ENCODE assay signal across 16 mouse cellular contexts in the genomic region with DNA sequence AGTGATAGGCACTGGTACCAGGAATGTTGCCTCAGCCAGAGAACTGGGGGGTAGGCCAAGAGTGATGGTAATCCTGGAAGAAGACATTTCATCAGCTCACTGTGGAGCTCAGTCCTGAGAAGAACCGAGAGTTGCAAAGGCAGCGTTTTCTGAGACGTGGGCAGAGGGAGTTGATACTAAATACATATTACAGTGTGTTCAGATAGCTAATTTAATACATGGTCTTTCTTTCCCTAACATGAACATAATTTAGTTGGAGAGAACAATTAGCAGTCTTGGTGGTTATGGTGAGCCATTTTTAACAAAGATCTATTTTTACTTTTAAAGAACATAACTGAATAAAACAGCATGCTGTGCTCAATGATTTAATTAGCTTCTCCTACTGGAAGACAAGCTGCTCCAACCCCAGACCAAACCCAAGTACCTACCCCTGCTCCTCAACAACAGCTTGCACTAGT. TPM values are rescaled to one million over a fixed set of nuclear protein-coding genes. Genes with fewer than 3 reads are reported as not detected.
DNase-seq lines count a peak whose midpoint lies in the region; ATAC-seq and TF ChIP-seq lines count a peak whose summit lies in the region.
"Had no signal": no experiment of that assay in that cellular context is flagged by ENCODE, and none has a peak within 500 bp of the region (broad histone marks: within the 10 kb centered on the region; RNA-seq: fewer than 3 reads in every experiment).

No protein-coding gene starts in this region.

- intact Hi-C loops in gastrocnemius, adult 2 months (cut with DNase I), result no loop called here
- intact Hi-C loops in heart, postnatal 10 days (cut with DNase I), result no loop called here

- no peak for TF ChIP-seq CTCF in gastrocnemius, adult 2 months (IDR thresholded peaks at IDR 0.05)

- no peak overlapping the region for H3K4me3 ChIP-seq in gastrocnemius, adult 2 months
- no peak overlapping the region for H3K4me3 ChIP-seq in lung, embryonic 15.5 days
- H3K4me3 ChIP-seq in embryonic facial prominence, embryonic 14.5 days (ENCODE audit: low read depth, low read length), result no peak overlapping the region
- H3K4me3 ChIP-seq: erythroblast, embryonic 14.5 days; neural tube, embryonic 13.5 days had no signal

- H3K4me2 ChIP-seq in lung, embryonic 15.5 days, result no peak overlapping the region
- no peak overlapping the region for H3K4me2 ChIP-seq in embryonic facial prominence, embryonic 14.5 days (ENCODE audit: low read depth, low read length)
- H3K4me2 ChIP-seq: neural tube, embryonic 13.5 days had no signal

- H3K4me1 ChIP-seq in lung, embryonic 15.5 days, result peaks cover 4% of the 10 kb centered on the region; the same call in 1 of the 2 replicates
- H3K4me1 ChIP-seq in embryonic facial prominence, embryonic 14.5 days (ENCODE audit: control insufficient read depth, insufficient read depth, low read length), result peaks cover 25% of the 10 kb centered on the region

- 78% methylated on average over 3 of the region's 3 CpGs for WGBS in lung, embryonic 15.5 days
- WGBS in embryonic facial prominence, embryonic 14.5 days, result 39% methylated on average over 3 of the region's 3 CpGs

- H3K27ac ChIP-seq in gastrocnemius, adult 2 months, result peak overlapping the region; percentile 28; the same call in 1 of the 2 replicates
- peak overlapping the region; percentile 47 for H3K27ac ChIP-seq in lung, embryonic 15.5 days
- peak overlapping the region; percentile 80 for H3K27ac ChIP-seq in embryonic facial prominence, embryonic 14.5 days (replicated peaks; ENCODE audit: low read depth, low read length)
- H3K27ac ChIP-seq: kidney, postnatal 0 days had no signal

- H3K9ac ChIP-seq in lung, embryonic 15.5 days, result no peak overlapping the region
- no peak overlapping the region for H3K9ac ChIP-seq in embryonic facial prominence, embryonic 14.5 days (ENCODE audit: low read depth, low read length)
- H3K9ac ChIP-seq: liver, postnatal 0 days; neural tube, embryonic 13.5 days had no signal

- H3K9me3 ChIP-seq in lung, embryonic 15.5 days, result no peaks in the 10 kb centered on the region
- no peaks in the 10 kb centered on the region for H3K9me3 ChIP-seq in embryonic facial prominence, embryonic 14.5 days (ENCODE audit: control insufficient read depth, low read length)
- H3K9me3 ChIP-seq: neural tube, embryonic 13.5 days had no signal

- no peaks in the 10 kb centered on the region for H3K27me3 ChIP-seq in lung, embryonic 15.5 days
- no peaks in the 10 kb centered on the region for H3K27me3 ChIP-seq in embryonic facial prominence, embryonic 14.5 days (replicated peaks; ENCODE audit: control insufficient read depth, insufficient read depth, low read length)
- H3K27me3 ChIP-seq: neural tube, embryonic 13.5 days had no signal

- peak; percentile 36 for DNase-seq in gastrocnemius, adult 2 months
- no peak for DNase-seq in gastrocnemius, adult 18-20 months (ENCODE audit: low spot score)
- DNase-seq in lung, postnatal 10 days, result no peak
- DNase-seq in embryonic facial prominence, embryonic 14.5 days (ENCODE audit: low spot score), result no peak
- peak; percentile 23 for DNase-seq in right cerebral cortex, postnatal 14 days
- no peak for DNase-seq in heart, postnatal 10 days
- no peak for DNase-seq in urinary bladder, postnatal 25 days (ENCODE audit: low spot score)
- DNase-seq: liver, postnatal 0 days; thymus, postnatal 25 days had no signal

- no peaks in the 10 kb centered on the region for H3K36me3 ChIP-seq in lung, embryonic 15.5 days
- H3K36me3 ChIP-seq in embryonic facial prominence, embryonic 14.5 days (ENCODE audit: control insufficient read depth, insufficient read depth, low read length), result no peaks in the 10 kb centered on the region

- no peak for ATAC-seq in lung, embryonic 15.5 days (ENCODE audit: borderline replicate concordance, extremely low read depth, low FRiP score, low TSS enrichment)
- ATAC-seq in embryonic facial prominence, embryonic 14.5 days (ENCODE audit: low read depth), result no peak
- ATAC-seq: CD4-positive, CD25-positive, alpha-beta regulatory T cell, adult 4 months; hindbrain, embryonic 16.5 days; liver, postnatal 0 days; midbrain, embryonic 16.5 days had no signal

RNA-seq across cellular contexts. Expression of a gene that starts 33.0 kb away (rescaled TPM):
- total RNA-seq in gastrocnemius, adult 2 months (2021), result 1 to 10 TPM in 1 of 2 experiments, under 1 TPM in 1; 0.59 to 1.6 TPM
- total RNA-seq in gastrocnemius, adult 18-20 months (2021), result 1 to 10 TPM in 1 of 2 experiments, under 1 TPM in 1; 0.57 to 1.1 TPM
- polyA plus RNA-seq in lung, embryonic 15.5 days (2015; fragmentation: Nextera tagmentation; extraction: Ambion mirVana), result 133 and 149 TPM in 2 replicates
- 858 and 931 TPM in 2 replicates for polyA plus RNA-seq in embryonic facial prominence, embryonic 14.5 days (2014; fragmentation: Nextera tagmentation; extraction: Ambion mirVana)
- 10 to 100 TPM; 51.2 to 60.1 TPM for total RNA-seq in heart, postnatal 10 days (2021)
- polyA plus RNA-seq: CD4-positive, CD25-positive, alpha-beta regulatory T cell, adult 4 months; erythroblast, embryonic 14.5 days had no signal

Comparison
In these comparisons a context has a peak if more than half of its experiments do, and no peak if none do; other contexts are left out.
1. DNase-seq: peak in gastrocnemius, adult 2 months (single experiment) and right cerebral cortex, postnatal 14 days (single experiment); none in gastrocnemius, adult 18-20 months (single experiment), lung, postnatal 10 days (single experiment), embryonic facial prominence, embryonic 14.5 days (single experiment), heart, postnatal 10 days (0 of 2) and urinary bladder, postnatal 25 days (single experiment).
2. H3K27ac ChIP-seq: peak in every context shown above with its lines; median percentile 80 in embryonic facial prominence, embryonic 14.5 days; 47 in lung, embryonic 15.5 days; 28 in gastrocnemius, adult 2 months.
3. RNA of a gene that starts 33.0 kb away (total RNA-seq): 51.2 to 60.1 TPM in heart, postnatal 10 days; 0.59 to 1.6 TPM in gastrocnemius, adult 2 months and 0.57 to 1.1 TPM in gastrocnemius, adult 18-20 months; every median in the first group is over 10 times any median in the second.